Mouse (Mus musculus) thymus, adult 2 months (tissue): ENCODE measurements around the gene Gm47995.

Experiments used
- CTCF ChIP-seq: fragments of 200-500 bp; IDR thresholded peaks from 2 replicates; pipeline ENCODE4 v1.5.1; 2012; ENCODE audit warnings: mild to moderate bottlenecking, control low read depth, low read length, moderate library complexity, borderline replicate concordance; ENCODE audit not compliant: control insufficient read depth, poor library complexity, insufficient read depth; ENCODE audit errors: extremely low read depth
- POLR2A ChIP-seq: fragments of 200-500 bp; IDR thresholded peaks from 2 replicates; pipeline ENCODE4 v1.6.1; 2012; ENCODE audit warnings: mild to moderate bottlenecking, low read length, control low read depth, moderate library complexity; ENCODE audit not compliant: control insufficient read depth, poor library complexity, insufficient read depth; ENCODE audit errors: extremely low read depth

GRCm38 (mm10) chr1:151215985-151216384 lies 17.7 kb downstream of the Gm47995 start:
- no peak for TF ChIP-seq CTCF
- TF ChIP-seq POLR2A = no peak
